29 mouse cellular contexts compared by ENCODE assay signal in genomic region chr4:65695241-65695640, GRCm38 (mm10).
A peak's percentile ranks its signal among the peaks of the same experiment; 100 is the strongest.
DNase-seq lines count a peak whose midpoint lies in the region; ATAC-seq lines count a peak whose summit lies in the region.
"Had no signal": no experiment of that assay in that cellular context is flagged by ENCODE, and none has a peak within 500 bp of the region (broad histone marks: within the 10 kb centered on the region; RNA-seq: fewer than 3 reads in every experiment).

No protein-coding gene starts in this region.

- no peaks in the 10 kb centered on the region for H3K36me3 ChIP-seq in forebrain, embryonic 15.5 days
- H3K36me3 ChIP-seq: heart, embryonic 13.5 days; hindbrain, embryonic 10.5 days; hindbrain, embryonic 15.5 days; kidney, embryonic 15.5 days; liver, embryonic 15.5 days; midbrain, embryonic 10.5 days; midbrain, embryonic 15.5 days; neural tube, embryonic 15.5 days had no signal

- no peak overlapping the region for H3K27ac ChIP-seq in forebrain, embryonic 15.5 days (replicated peaks)
- H3K27ac ChIP-seq: forebrain, embryonic 13.5 days; heart, embryonic 13.5 days; hindbrain, embryonic 10.5 days; hindbrain, embryonic 15.5 days; kidney, embryonic 15.5 days; liver, embryonic 15.5 days; midbrain, embryonic 10.5 days; midbrain, embryonic 15.5 days; neural tube, embryonic 15.5 days had no signal

- 82% methylated on average over 5 of the region's 5 CpGs for WGBS in forebrain, embryonic 15.5 days

- DNase-seq in heart, adult 11 months: peak; percentile 57
- DNase-seq in heart, postnatal 10 days: no peak
- DNase-seq in right cerebral cortex, adult 2 months (ENCODE audit: low spot score in 2 of 2): peak; percentile 18 to 22
- no peak for DNase-seq in right cerebral cortex, postnatal 4 days
- peak; percentile 39 to 57 for DNase-seq in right cerebral cortex, postnatal 10 days (ENCODE audit: low spot score in 2 of 2)
- no peak for DNase-seq in liver
- DNase-seq: adrenal gland, postnatal 10 days; cerebellum, adult 11 months; cerebellum, adult 9-10 months; cerebellum, postnatal 36 days; gastrocnemius, postnatal 14 days; heart, postnatal 14 days; kidney, adult 11 months; kidney, postnatal 25 days; lung, embryonic 14.5 days; lung, postnatal 14 days; thymus, postnatal 4 days had no signal

- no peaks in the 10 kb centered on the region for H3K9me3 ChIP-seq in forebrain, embryonic 15.5 days
- H3K9me3 ChIP-seq: forebrain, embryonic 13.5 days; heart, embryonic 13.5 days; hindbrain, embryonic 10.5 days; hindbrain, embryonic 15.5 days; kidney, embryonic 15.5 days; liver, embryonic 15.5 days; midbrain, embryonic 10.5 days; midbrain, embryonic 15.5 days; neural tube, embryonic 15.5 days had no signal

- intact Hi-C loops in heart, postnatal 10 days (cut with DNase I): no loop called here

- no peak overlapping the region for H3K4me3 ChIP-seq in forebrain, embryonic 15.5 days
- H3K4me3 ChIP-seq: forebrain, embryonic 13.5 days; heart, embryonic 13.5 days; hindbrain, embryonic 10.5 days; hindbrain, embryonic 15.5 days; kidney, embryonic 15.5 days; liver, embryonic 15.5 days; midbrain, embryonic 10.5 days; midbrain, embryonic 15.5 days; neural tube, embryonic 15.5 days had no signal

- no peak overlapping the region for H3K9ac ChIP-seq in forebrain, embryonic 15.5 days (replicated peaks)
- H3K9ac ChIP-seq: forebrain, embryonic 13.5 days; heart, embryonic 13.5 days; hindbrain, embryonic 15.5 days; kidney, embryonic 15.5 days; liver, embryonic 15.5 days; lung, embryonic 14.5 days; midbrain, embryonic 15.5 days; neural tube, embryonic 15.5 days had no signal

- H3K4me1 ChIP-seq in forebrain, embryonic 15.5 days: peaks cover 6% of the 10 kb centered on the region
- H3K4me1 ChIP-seq: heart, embryonic 13.5 days; kidney, embryonic 15.5 days; liver, embryonic 15.5 days had no signal

- H3K27me3 ChIP-seq in forebrain, embryonic 15.5 days: no peaks in the 10 kb centered on the region
- H3K27me3 ChIP-seq: forebrain, embryonic 13.5 days; heart, embryonic 13.5 days; hindbrain, embryonic 15.5 days; kidney, embryonic 15.5 days; liver, embryonic 15.5 days; midbrain, embryonic 15.5 days; neural tube, embryonic 15.5 days; Patski had no signal

- no peak overlapping the region for H3K4me2 ChIP-seq in forebrain, embryonic 15.5 days (replicated peaks)
- H3K4me2 ChIP-seq: forebrain, embryonic 13.5 days; heart, embryonic 13.5 days; hindbrain, embryonic 15.5 days; kidney, embryonic 15.5 days; liver, embryonic 15.5 days; lung, embryonic 14.5 days; midbrain, embryonic 15.5 days; neural tube, embryonic 15.5 days had no signal

- no peak for ATAC-seq in forebrain, embryonic 15.5 days (replicated peaks)
- ATAC-seq: forebrain, embryonic 13.5 days; inflammation-experienced regulatory T-cells, adult 6 months; midbrain, embryonic 15.5 days; Patski had no signal

Comparison
In these comparisons a context has a peak if more than half of its experiments do, and no peak if none do; other contexts are left out.
1. DNase-seq: peak in heart, adult 11 months (single experiment), right cerebral cortex, adult 2 months (2 of 2) and right cerebral cortex, postnatal 10 days (2 of 2); none in heart, postnatal 10 days (0 of 2), right cerebral cortex, postnatal 4 days (single experiment) and liver (single experiment).